Mouse (Mus musculus) right cerebral cortex, postnatal 25 days (tissue): ENCODE data around the gene Anapc5.

Experiments
- DNase-seq: peaks from one replicate; pipeline ENCODE4 v3.0.0; 2022

Gene Anapc5

DNA sequence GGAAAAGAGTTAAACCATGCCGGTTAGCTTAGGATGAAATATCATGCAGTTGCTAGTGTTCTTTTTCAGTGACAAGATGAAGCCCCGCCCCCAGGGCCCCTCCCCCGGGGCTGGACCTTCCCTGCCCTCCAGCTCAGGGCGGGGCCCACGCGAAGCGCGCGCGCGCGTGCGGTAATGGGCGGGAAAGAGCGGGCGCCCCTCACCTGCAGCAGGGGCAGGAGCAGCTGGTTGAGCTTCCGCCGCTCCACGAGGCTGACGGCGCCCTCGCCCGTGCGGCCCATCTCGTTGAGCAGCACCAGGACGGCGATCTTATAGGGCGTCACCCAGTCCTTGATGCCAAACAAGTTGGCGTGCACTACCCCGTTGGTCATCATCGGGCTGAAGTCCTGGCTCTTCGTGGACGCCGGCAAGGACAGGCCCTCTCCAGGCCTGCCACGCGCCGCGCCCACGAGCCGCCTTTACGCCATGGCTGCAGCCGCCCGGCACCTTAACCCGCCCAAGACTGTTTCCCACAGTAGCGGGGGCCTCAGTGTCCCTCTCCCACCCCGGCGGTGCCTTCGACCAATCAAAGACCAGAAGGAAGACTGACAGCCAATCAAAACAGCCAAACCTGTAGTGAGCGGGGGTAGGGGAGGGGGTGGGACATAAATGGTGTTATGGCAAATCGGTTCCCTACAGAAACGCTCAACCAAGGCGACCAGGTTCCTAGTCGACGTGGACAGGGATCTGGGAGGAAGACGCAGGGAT, at the start of gene Anapc5:
Gene Anapc5 (minus strand): TSS at position 563 of the 747 bp plus-strand sequence.
- peak; percentile 92 for DNase-seq

DNA sequence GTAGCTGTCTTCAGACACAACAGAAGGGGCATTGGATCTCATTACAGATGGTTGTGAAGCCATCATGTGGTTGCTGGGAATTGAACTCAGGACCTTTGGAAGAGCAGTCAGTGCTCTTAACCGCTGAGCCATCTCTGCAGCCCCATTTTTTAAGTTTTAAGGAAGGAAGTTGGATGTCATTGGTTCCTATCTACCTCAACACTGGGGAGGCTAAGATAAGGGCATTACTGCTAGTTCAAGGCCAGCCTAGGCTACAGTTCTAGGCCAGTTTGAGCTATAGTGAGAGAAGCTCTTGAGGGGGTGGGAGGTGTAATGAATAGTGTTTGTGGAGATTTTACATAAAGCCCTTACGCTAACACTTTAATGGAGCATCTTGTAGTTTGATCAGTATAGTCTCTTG, 41.9 kb upstream of the Anapc5 start:
- no peak for DNase-seq

GRCm38 (mm10) chr5:122855858-122856257, 34.7 kb upstream of the Anapc5 start:
- DNase-seq, result no peak

GRCm38 (mm10) chr5:122852611-122853010, 31.5 kb upstream of the Anapc5 start:
- DNase-seq, result no peak

GRCm38 (mm10) chr5:122850319-122851002, 29.3 kb upstream of the Anapc5 start:
- no peak for DNase-seq

DNA sequence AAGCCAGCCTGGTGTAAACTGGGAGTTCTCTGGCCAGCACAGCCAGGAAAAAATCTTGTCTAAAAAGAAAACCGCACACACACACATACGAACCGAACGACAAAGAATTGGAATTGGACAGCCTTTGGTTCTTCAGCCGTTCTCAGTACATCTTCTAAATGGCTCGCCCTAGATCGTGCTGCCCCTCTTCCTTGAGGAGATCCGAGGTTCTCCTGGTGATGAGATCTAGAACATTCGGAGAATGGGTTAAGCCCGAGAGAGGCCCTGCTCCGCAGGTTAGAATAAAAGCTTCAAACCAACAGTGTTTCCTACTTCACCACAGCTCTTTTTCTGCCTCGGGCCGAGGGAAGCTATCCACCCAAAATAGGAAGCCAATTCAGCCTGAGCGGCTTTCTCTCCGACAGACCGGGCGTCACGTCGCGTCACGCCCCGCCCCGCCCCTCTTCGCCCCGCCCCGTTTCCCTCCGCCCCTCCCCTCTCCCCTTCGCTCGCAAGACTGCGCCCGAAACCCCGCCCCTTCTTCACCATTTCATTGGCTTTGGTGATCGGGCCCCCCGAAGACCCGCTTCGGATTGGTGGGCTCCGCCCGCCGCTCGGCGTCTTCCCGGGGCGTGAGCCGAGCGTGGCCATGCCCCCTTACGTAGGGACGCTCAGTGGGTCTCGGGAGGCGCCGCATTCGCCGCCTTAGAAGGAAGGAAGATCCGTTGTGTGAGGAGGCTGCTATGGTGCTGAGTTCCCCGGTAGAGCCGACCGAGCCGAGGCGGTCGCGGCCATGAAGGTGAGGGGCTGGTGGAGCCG, 28.6 kb upstream of the Anapc5 start, which contains the start of gene Rnf34:
Gene Rnf34 (plus strand): TSS at position 528 of the 798 bp plus-strand sequence.
- DNase-seq, result peak; percentile 98

DNA sequence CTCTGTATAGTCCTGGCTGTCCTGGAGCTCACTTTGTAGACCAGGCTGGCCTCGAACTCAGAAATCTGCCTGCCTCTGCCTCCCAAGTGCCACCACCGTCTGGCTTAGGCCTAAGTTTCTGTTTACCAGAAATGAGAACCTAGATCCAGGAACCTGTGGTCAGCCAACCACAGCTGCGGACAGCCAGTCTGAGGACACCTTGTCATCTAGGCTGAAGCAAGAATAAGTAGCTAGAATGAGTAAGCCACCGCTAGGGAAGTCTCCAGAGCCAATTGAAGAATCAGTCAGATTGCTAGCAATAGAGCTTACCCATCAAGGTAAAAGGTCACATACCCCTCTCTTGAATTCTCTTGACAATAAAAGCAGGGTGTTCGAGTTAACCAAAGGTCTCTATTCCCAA, 22.7 kb upstream of the Anapc5 start:
- DNase-seq, result no peak

DNA sequence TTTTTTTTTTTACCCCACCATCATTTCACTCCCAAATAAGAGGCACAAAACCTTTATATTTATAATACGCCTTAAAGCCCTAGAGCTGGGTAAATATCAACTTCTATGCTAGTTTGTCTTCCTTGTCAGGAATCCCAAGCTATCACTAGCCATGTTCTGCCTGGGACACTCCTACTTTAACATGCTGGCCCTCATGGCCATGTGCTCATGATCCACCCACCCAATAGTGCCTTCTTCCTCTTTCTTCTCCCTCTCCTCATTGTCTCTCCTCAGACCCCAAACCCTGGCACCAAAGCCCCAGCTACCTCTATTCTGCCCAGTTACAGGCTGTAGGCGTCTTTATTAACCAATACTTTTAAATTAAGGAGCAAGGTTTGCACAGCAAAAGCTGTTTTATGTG, 20.0 kb upstream of the Anapc5 start:
- no peak for DNase-seq

DNA sequence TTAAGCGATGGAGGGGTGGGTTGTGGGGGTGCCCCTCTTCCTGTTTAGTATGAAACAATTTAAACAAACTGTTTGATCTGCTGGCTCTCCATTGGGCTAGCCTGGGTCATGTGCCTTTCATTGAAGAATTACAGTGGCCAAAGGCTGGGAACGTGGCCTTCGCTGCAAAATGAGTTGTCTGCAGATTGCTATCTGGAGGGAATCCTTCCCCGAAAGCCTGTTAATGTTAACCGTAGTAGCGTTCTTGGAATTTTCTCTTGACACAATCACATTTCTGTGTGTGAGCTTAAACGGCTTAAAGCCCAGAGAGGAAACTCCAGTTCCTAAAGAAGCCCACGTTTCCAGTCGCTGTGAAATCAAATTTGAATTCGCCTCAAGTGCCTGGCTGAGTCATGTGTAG, 11.9 kb upstream of the Anapc5 start:
- no peak for DNase-seq

- DNase-seq, result no peak
Measured at GRCm38 (mm10) chr5:122832536-122832935, 11.4 kb upstream of the Anapc5 start.

DNA sequence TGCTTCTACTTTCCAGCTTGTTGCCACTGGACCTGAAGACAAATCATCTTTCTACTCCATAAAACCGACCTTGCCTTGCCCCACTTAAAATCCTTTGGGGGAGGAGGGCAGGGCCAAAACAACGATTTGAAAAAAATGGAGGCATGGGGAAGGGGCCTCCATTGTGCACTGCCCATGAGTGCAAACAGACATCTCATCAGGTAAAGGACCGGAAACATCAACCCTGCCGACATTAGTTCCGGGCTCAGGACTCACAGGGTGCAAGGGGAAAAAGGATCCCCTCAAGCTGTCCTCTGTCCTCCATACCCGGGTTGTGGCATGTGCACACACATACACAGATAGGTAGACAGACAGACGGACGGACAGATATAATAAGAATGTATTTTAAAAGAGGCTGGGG, 4.0 kb upstream of the Anapc5 start:
- DNase-seq, result no peak

- DNase-seq, result no peak
Measured at GRCm38 (mm10) chr5:122824450-122824849, 3.3 kb upstream of the Anapc5 start.

- DNase-seq, result no peak
Measured at GRCm38 (mm10) chr5:122823976-122824375, 2.8 kb upstream of the Anapc5 start.

- no peak for DNase-seq
Measured at GRCm38 (mm10) chr5:122822441-122822840, 1.3 kb upstream of the Anapc5 start.

DNA sequence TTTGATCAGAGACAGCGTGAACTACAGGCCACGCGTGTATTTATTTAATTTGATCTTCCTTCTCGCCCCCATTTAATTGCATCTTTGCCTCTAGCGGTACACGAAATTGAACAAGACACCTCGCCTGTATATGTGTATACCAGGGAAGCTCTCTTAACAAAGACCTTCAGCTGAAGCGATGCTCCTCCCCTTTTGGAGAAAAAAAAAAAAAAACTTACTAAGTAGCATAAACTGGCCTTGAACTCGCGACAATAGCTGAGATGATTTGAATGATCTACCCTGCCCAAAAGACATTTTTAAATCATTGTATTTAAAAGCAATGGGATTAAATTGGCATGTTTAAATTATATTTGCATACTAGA, 366 bp upstream of the Anapc5 start:
- DNase-seq, result no peak

DNA sequence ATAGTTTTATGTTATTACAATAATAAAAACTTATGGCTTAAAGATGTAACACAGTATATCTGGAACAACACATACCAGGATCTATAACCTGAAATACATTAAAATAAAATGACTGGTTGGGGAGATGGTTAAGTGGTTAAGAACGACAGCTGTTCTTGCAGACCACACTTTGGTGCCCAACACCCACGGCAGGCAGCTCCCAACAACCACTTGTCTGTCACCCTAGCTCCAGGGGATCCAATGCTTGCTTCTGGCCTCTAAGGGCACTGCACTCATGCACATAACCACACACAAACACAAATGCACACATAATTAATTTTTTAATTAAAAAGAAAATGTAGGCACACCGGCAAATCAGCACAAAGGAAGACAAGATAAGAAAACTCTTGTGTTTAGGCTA, 8.4 kb downstream of the Anapc5 start:
- no peak for DNase-seq

DNA sequence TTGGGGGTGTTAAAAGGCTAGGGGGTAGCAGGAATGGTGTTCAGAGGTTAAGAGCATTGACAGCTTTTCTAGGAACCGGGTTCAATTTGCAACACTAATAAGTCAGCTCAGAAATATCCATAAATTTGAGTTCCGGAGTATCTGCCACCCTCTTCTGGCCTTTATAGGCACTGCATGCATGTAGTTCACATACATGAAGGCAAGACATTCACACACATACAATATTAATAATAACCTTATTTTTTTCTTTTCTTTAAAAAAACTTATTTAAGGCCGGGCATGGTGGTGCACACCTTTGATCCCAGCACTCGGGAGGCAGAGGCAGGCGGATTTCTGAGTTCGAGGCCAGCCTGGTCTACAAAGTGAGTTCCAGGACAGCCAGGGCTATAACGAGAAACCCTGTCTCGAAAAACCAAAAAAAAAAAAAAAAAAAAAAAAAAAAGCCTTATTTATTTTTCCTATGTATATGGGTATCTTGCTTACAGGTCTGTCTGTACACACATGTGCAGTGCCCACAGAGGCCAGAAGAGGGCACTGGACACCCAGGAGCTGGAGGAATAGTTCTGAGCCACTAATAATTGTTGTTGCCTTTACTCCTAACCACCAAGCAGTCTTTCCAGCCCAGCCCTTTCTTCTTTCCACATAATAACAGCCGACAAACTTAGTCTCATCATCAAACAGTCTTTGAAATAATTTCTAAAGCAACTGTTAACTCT, 9.6 kb downstream of the Anapc5 start:
- DNase-seq, result peak; percentile 29

DNA sequence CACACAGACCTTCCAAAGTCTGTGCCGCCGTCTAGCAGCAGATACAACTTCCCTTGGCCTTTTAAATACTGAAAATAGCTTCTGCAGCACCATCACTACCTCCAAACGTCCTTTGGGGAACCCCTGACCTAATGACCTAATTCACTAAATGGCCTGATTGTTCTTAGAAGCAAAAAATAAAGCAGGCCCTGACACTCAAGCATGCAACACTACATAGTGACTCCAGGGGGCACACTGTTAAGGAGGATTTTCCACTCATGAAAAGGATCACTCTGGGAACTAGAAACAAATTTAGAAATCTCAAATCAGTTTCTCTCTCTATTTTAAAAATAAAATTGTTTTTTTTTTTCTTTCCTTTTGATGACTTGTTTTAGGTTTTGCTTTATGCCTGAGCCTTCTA, 15.6 kb downstream of the Anapc5 start:
- no peak for DNase-seq

GRCm38 (mm10) chr5:122802706-122803105, 18.4 kb downstream of the Anapc5 start:
- no peak for DNase-seq

DNA sequence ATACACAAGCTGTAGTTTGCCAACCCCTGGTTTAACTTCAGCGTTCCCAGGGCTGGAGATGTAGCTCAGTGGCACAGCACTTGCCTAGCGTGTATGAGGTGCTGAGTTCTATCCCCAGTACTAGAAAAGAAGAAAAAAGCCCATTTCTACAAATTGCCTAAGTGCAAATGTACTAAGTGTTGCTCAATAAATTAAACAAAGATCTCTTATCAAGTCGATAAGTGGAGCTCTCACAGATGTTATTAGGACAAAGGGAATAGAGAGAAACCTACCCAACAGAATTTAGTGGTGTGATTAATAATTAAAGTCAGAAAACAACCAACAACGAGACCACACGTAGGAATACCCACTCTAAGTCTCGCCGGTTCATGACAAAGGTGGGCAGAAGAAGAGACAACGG, 19.5 kb downstream of the Anapc5 start:
- no peak for DNase-seq

- no peak for DNase-seq
Measured at GRCm38 (mm10) chr5:122800345-122801010, 20.7 kb downstream of the Anapc5 start.
